Mouse (Mus musculus): ENCODE results near the gene Tmem29. TPM values are rescaled to one million over a fixed set of nuclear protein-coding genes. Genes with fewer than 3 reads are reported as not detected.

Gene Tmem29
- polyA plus RNA-seq, 1 experiment from 2014 or later = 81.4 TPM

- peak overlapping the region; percentile 43 for H3K4me3 ChIP-seq (replicated peaks)
- ATAC-seq (ENCODE audit: low FRiP score) = peak; percentile 98
- H3K27ac ChIP-seq (replicated peaks) = peak overlapping the region; percentile 83
- peak overlapping the region; percentile 55 for H3K4me2 ChIP-seq
- 24% methylated on average over 18 of the region's 18 CpGs for WGBS
- no peaks in the 10 kb centered on the region for H3K9me3 ChIP-seq (replicated peaks)
- no peaks in the 10 kb centered on the region for H3K27me3 ChIP-seq (replicated peaks)
- H3K36me3 ChIP-seq = no peaks in the 10 kb centered on the region
- H3K4me1 ChIP-seq = no peaks in the 10 kb centered on the region
- peak overlapping the region; percentile 52 for H3K9ac ChIP-seq (replicated peaks)
Observed at GRCm38 (mm10) chrX:150440505-150441338, 18.2 kb downstream of the Tmem29 start.

- Histone ChIP-seq H3K4me2 (no peak overlapping the region), H3K27me3 (replicated peaks) (no peaks in the 10 kb centered on the region), H3K27ac (replicated peaks) (no peak overlapping the region), H3K4me3 (replicated peaks) (no peak overlapping the region), H3K36me3 (no peaks in the 10 kb centered on the region), H3K9ac (replicated peaks) (no peak overlapping the region), H3K4me1 (no peaks in the 10 kb centered on the region), H3K9me3 (replicated peaks) (no peaks in the 10 kb centered on the region)
- ATAC-seq (ENCODE audit: low FRiP score) = no peak
- 91% methylated on average over 2 of the region's 2 CpGs for WGBS
Observed at GRCm38 (mm10) chrX:150436373-150436772, 22.6 kb downstream of the Tmem29 start.

- Histone ChIP-seq H3K27me3 (replicated peaks) (no peaks in the 10 kb centered on the region), H3K36me3 (no peaks in the 10 kb centered on the region), H3K27ac (replicated peaks) (no peak overlapping the region), H3K4me3 (replicated peaks) (no peak overlapping the region), H3K4me2 (no peak overlapping the region), H3K9ac (replicated peaks) (no peak overlapping the region), H3K4me1 (no peaks in the 10 kb centered on the region), H3K9me3 (replicated peaks) (no peaks in the 10 kb centered on the region)
- 87% methylated on average over 7 of the region's 7 CpGs for WGBS
- ATAC-seq (ENCODE audit: low FRiP score) = no peak
Observed at GRCm38 (mm10) chrX:150435367-150435766, 23.6 kb downstream of the Tmem29 start.

GRCm38 (mm10) chrX:150413505-150413904 is 45.4 kb downstream of the Tmem29 start:
- H3K4me2 ChIP-seq = no peak overlapping the region
- no peak overlapping the region for H3K4me3 ChIP-seq (replicated peaks)
- no peaks in the 10 kb centered on the region for H3K27me3 ChIP-seq (replicated peaks)
- 94% methylated on average over 4 of the region's 4 CpGs for WGBS
- H3K9ac ChIP-seq (replicated peaks) = no peak overlapping the region
- no peaks in the 10 kb centered on the region for H3K9me3 ChIP-seq (replicated peaks)
- no peak for ATAC-seq (ENCODE audit: low FRiP score)
- H3K27ac ChIP-seq (replicated peaks) = no peak overlapping the region
- no peaks in the 10 kb centered on the region for H3K4me1 ChIP-seq
- peaks cover 3% of the 10 kb centered on the region; the same call in 1 of the 2 replicates for H3K36me3 ChIP-seq

Other genes with a start within 250 kb of the Tmem29 start
- 37.6 and 48.9 TPM in 2 replicates for gene Alas2, start 88.2 kb upstream of the Tmem29 start, polyA plus RNA-seq (2015; fragmentation: Nextera tagmentation; extraction: Ambion mirVana)
- 4.5 and 4.9 TPM in 2 replicates for gene Pfkfb1, start 129.1 kb upstream of the Tmem29 start, polyA plus RNA-seq (2015; fragmentation: Nextera tagmentation; extraction: Ambion mirVana)
- 16.1 and 17.2 TPM in 2 replicates for gene Apex2, start 130.7 kb upstream of the Tmem29 start, polyA plus RNA-seq (2015; fragmentation: Nextera tagmentation; extraction: Ambion mirVana)
- 67.5 and 79.1 TPM in 2 replicates for gene Tro, start 198.4 kb upstream of the Tmem29 start, polyA plus RNA-seq (2015; fragmentation: Nextera tagmentation; extraction: Ambion mirVana)